Mouse (Mus musculus) c-Kit-positive CD71-positive TER-119-negative erythroid progenitor cells, embryonic 14.5 days (primary cell): Measurements from ENCODE around the gene Gm10260.

ENCODE experiments used
- DNase-seq: peaks from one replicate; pipeline ENCODE4 v3.0.0-alpha.2; 2013; ENCODE audit warnings: low read depth

The Gm10260 gene

GRCm38 (mm10) chr13:97768046-97768682 is 7.7 kb upstream of the Gm10260 start:
- DNase-seq = no peak

- no peak for DNase-seq
Measured at GRCm38 (mm10) chr13:97766600-97766999, 6.2 kb upstream of the Gm10260 start.

- DNase-seq = no peak
Measured at GRCm38 (mm10) chr13:97765913-97766312, 5.5 kb upstream of the Gm10260 start.

GRCm38 (mm10) chr13:97764067-97764466 is 3.6 kb upstream of the Gm10260 start:
- DNase-seq = no peak

- no peak for DNase-seq
Measured at GRCm38 (mm10) chr13:97763436-97763835, 3.0 kb upstream of the Gm10260 start.

GRCm38 (mm10) chr13:97762121-97762520 is 1.7 kb upstream of the Gm10260 start:
- no peak for DNase-seq

GRCm38 (mm10) chr13:97757033-97757432 is 3.4 kb downstream of the Gm10260 start:
- DNase-seq = no peak

- DNase-seq = no peak
Measured at GRCm38 (mm10) chr13:97756091-97756490, 4.3 kb downstream of the Gm10260 start.

GRCm38 (mm10) chr13:97750851-97751381 is 9.5 kb downstream of the Gm10260 start:
- no peak for DNase-seq

- no peak for DNase-seq
Measured at GRCm38 (mm10) chr13:97747037-97747860, 13.2 kb downstream of the Gm10260 start.

- no peak for DNase-seq
Measured at GRCm38 (mm10) chr13:97744669-97745068, 15.8 kb downstream of the Gm10260 start.

- DNase-seq = no peak
Measured at GRCm38 (mm10) chr13:97744036-97744435, 16.4 kb downstream of the Gm10260 start.

- DNase-seq = peak; percentile 56
Measured at GRCm38 (mm10) chr13:97743229-97743988, 17.0 kb downstream of the Gm10260 start.

- DNase-seq = no peak
Measured at GRCm38 (mm10) chr13:97735931-97736330, 24.5 kb downstream of the Gm10260 start.

GRCm38 (mm10) chr13:97734760-97735159 is 25.7 kb downstream of the Gm10260 start:
- DNase-seq = no peak

- DNase-seq = no peak
Measured at GRCm38 (mm10) chr13:97725160-97725825, 35.1 kb downstream of the Gm10260 start.

- no peak for DNase-seq
Measured at GRCm38 (mm10) chr13:97724551-97724950, 35.9 kb downstream of the Gm10260 start.

- DNase-seq = no peak
Measured at GRCm38 (mm10) chr13:97712506-97713275, 47.7 kb downstream of the Gm10260 start.

- DNase-seq = no peak
Measured at GRCm38 (mm10) chr13:97711510-97711909, 48.9 kb downstream of the Gm10260 start.
